Mouse (Mus musculus): ENCODE measurements at regions not wholly inside any gene's neighbourhood (a gene's known extent, or its start where the extent isn't known, plus 50 kb on each side); places are given as distances from the start of the nearest gene placed in this dataset.

GRCm38 (mm10) chr1:35200656-35201055 is 350.9 kb downstream of the Plekhb2 start:
- TF ChIP-seq CTCF (IDR thresholded peaks at IDR 0.05; ENCODE audit: low read depth) = no peak
- TF ChIP-seq EP300 (IDR thresholded peaks at IDR 0.05; ENCODE audit: low read depth) = no peak

All from liver, postnatal 0 days (tissue).